Mouse (Mus musculus) CH12.LX (cell line): ENCODE data around the gene Dnaja3.

ENCODE experiments used
- CTCF ChIP-seq, 2 experiments: IDR thresholded peaks in 1 of 2; conservative IDR thresholded peaks in 1 of 2; 2 replicates each; pipeline ENCODE4 v1.5.1; 2011 to 2012; ENCODE audit warnings: low read depth in 2 of 2, low read length in 2 of 2, improper control_type of control experiment in 1 of 2, inconsistent platforms in 1 of 2, mild to moderate bottlenecking in 1 of 2, moderate library complexity in 1 of 2
- GABPA ChIP-seq: IDR thresholded peaks from 2 replicates; pipeline ENCODE4 v1.6.1; 2012; ENCODE audit warnings: low read depth, low read length, improper control_type of control experiment, inconsistent platforms; ENCODE audit not compliant: insufficient replicate concordance
- HCFC1 ChIP-seq: IDR thresholded peaks from 2 replicates; pipeline ENCODE4 v1.6.1; 2012; ENCODE audit warnings: low read depth, mild to moderate bottlenecking, inconsistent platforms, low read length, improper control_type of control experiment
- NELFE ChIP-seq: IDR thresholded peaks from 2 replicates; pipeline ENCODE4 v1.6.1; 2011; ENCODE audit warnings: low read depth, low read length, improper control_type of control experiment
- POLR2A ChIP-seq: IDR thresholded peaks from 2 replicates; pipeline ENCODE4 v1.6.1; 2011; ENCODE audit warnings: low read depth, mild to moderate bottlenecking, improper control_type of control experiment, low read length
- TCF12 ChIP-seq: IDR thresholded peaks from 2 replicates; pipeline ENCODE4 v1.6.1; 2014; ENCODE audit warnings: low read depth, mild to moderate bottlenecking, inconsistent platforms, low read length, improper control_type of control experiment
- UBTF ChIP-seq: IDR thresholded peaks from 2 replicates; pipeline ENCODE4 v1.6.1; 2012; ENCODE audit warnings: low read depth, mild to moderate bottlenecking, inconsistent platforms, low read length, improper control_type of control experiment, moderate library complexity
- USF1 ChIP-seq: IDR thresholded peaks from 2 replicates; pipeline ENCODE4 v1.6.1; 2014; ENCODE audit warnings: low read depth, mild to moderate bottlenecking, inconsistent platforms, low read length, improper control_type of control experiment
- ZC3H11A ChIP-seq: IDR thresholded peaks from 2 replicates; pipeline ENCODE4 v1.6.1; 2012; ENCODE audit warnings: low read depth, mild to moderate bottlenecking, inconsistent platforms, low read length, improper control_type of control experiment

- no peak for TF ChIP-seq USF1
- TF ChIP-seq NELFE: peak; percentile 91; the same call in 1 of the 2 replicates
- TF ChIP-seq POLR2A: peak; percentile 97
- TF ChIP-seq TCF12: peak; percentile 96
- 0 out of 2 replicates have a peak, but pooled peaks have one; percentile 1 for TF ChIP-seq UBTF
- TF ChIP-seq ZC3H11A: no peak
- TF ChIP-seq CTCF (conservative IDR thresholded peaks at IDR 0.05 in 1 of 2, IDR thresholded peaks at IDR 0.05 in 1 of 2; ENCODE audit: low read depth in 2 of 2, low read length in 2 of 2): no peak
- peak; percentile 47 for TF ChIP-seq HCFC1
- TF ChIP-seq GABPA: no peak
Observed at GRCm38 (mm10) chr16:4725780-4726527, 86.2 kb downstream of the Dnaja3 start, which contains the start of gene Hmox2.
